Mouse (Mus musculus) liver, embryonic 14.5 days (tissue): ENCODE data around the gene Usp19.

ENCODE experiments used
- CTCF ChIP-seq: IDR thresholded peaks from 2 replicates; pipeline ENCODE4 v1.5.1; 2016; ENCODE audit warnings: antibody characterized with exemption, low read depth, control low read depth
- EP300 ChIP-seq: IDR thresholded peaks from 2 replicates; pipeline ENCODE4 v1.6.1; 2016; ENCODE audit warnings: antibody characterized with exemption, low read depth

DNA sequence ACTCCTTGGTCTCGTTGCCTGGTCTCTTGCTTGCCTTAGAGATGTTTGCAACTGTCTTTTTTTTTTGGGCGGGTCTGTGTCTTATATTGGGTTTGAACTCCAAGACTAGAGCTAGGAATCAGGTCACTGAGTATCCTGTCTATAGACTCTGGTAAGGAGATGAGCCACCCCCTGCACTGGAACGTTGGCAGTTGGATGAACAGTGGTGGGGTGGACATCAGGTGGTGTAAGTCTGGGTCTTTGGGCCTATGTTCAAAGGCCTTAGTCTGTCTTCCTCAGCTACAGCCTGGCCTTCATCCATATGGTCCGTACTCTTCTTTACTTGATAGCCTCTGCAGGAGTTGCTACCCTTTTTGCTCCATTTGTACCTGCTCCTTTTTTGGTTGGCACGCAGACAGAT lies 28.7 kb upstream of the Usp19 start:
- no peak for TF ChIP-seq CTCF
- TF ChIP-seq EP300, result no peak
